Mouse (Mus musculus): ENCODE measurements at regions not wholly inside any gene's neighbourhood (a gene's known extent, or its start where the extent isn't known, plus 50 kb on each side); places are given as distances from the start of the nearest gene placed in this dataset.

DNA sequence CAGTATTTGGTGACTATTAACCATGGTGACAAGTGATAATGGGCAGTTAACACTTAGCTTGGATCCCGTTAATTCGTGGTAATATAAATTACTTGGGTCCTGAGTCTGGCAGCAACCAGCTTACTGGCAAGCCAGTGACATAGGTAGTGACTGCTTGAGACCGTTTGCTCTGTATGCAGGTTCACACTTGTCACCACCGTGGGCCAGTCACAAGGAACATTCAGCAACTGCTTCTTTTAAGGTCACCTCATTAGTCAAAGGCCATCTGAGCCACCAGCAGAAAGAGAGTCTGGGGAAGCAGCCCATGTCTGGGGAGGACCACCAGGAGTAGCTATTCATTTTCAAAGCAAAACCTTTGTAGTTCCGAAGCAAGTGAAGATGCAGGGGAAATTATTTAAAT lies 220.3 kb upstream of the Mgmt start:
- no peak overlapping the region for H3K4me3 ChIP-seq (ENCODE audit: low read length)
- no peaks in the 10 kb centered on the region for H3K36me3 ChIP-seq (ENCODE audit: insufficient read depth, low read length)
- H3K4me2 ChIP-seq (ENCODE audit: low read depth, low read length), result no peak overlapping the region
- no peak for TF ChIP-seq CTCF (IDR thresholded peaks at IDR 0.05; ENCODE audit: low read depth)
- ATAC-seq (no peak), DNase-seq (ENCODE audit: low spot score) (no peak)
- H3K27me3 ChIP-seq (ENCODE audit: insufficient read depth, low read length), result no peaks in the 10 kb centered on the region
- H3K27ac ChIP-seq, result no peak overlapping the region
- WGBS, result 58% methylated on average over 5 of the region's 5 CpGs
- no peaks in the 10 kb centered on the region for H3K9me3 ChIP-seq (ENCODE audit: low read length)
- H3K9ac ChIP-seq (replicated peaks; ENCODE audit: low read length), result no peak overlapping the region
- H3K4me1 ChIP-seq (ENCODE audit: insufficient read depth, low read length), result no peaks in the 10 kb centered on the region

DNA sequence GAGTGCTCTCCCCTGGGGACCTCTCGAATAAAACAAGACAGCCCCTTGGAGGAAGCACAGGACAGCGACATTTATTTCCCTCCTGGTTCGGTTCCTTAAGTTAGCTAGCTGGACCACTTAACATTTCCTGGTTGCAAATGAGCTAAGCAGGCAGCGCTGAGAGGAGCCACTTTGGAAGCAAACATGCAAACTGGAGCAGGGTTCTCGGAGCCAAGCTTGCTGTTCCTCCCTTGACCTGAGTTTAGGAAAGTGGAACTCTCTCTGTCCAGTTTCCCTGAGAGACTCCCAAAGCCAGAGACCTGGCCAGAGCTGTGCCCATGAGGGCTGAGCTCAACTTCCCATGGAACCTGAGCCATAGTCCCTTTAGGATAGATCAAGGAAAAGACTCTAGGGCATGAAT lies 219.4 kb upstream of the Mgmt start:
- Histone ChIP-seq H3K4me3 (ENCODE audit: low read length) (no peak overlapping the region), H3K4me2 (ENCODE audit: low read depth, low read length) (no peak overlapping the region), H3K4me1 (ENCODE audit: insufficient read depth, low read length) (no peaks in the 10 kb centered on the region), H3K9me3 (ENCODE audit: low read length) (no peaks in the 10 kb centered on the region), H3K27me3 (ENCODE audit: insufficient read depth, low read length) (no peaks in the 10 kb centered on the region), H3K27ac (no peak overlapping the region), H3K36me3 (ENCODE audit: insufficient read depth, low read length) (no peaks in the 10 kb centered on the region), H3K9ac (replicated peaks; ENCODE audit: low read length) (no peak overlapping the region)
- ATAC-seq (no peak), DNase-seq (ENCODE audit: low spot score) (no peak)
- 56% methylated on average over 5 of the region's 5 CpGs for WGBS
- TF ChIP-seq CTCF (IDR thresholded peaks at IDR 0.05; ENCODE audit: low read depth), result no peak

DNA sequence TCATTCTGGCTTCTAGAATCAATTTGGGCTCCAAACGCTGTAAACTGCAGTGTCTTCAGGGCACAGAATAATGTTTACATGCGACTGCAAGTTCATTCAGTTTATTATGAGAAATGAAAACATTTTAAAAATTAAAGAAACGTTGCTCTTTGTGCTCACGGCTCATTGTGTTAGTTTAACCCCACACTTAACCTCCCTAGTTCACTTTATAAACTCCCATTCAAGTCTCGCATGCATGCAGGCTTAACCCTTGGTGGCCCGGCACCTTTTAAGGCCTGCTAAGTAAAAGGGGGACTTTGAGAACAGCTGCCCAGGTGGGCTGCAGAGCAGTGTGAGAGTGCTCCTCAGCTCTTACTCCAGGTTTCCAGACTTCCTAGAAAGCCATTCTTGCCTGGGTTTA lies 218.3 kb upstream of the Mgmt start:
- Histone ChIP-seq H3K27ac (no peak overlapping the region), H3K4me2 (ENCODE audit: low read depth, low read length) (no peak overlapping the region), H3K4me1 (ENCODE audit: insufficient read depth, low read length) (no peaks in the 10 kb centered on the region), H3K9me3 (ENCODE audit: low read length) (no peaks in the 10 kb centered on the region), H3K9ac (replicated peaks; ENCODE audit: low read length) (no peak overlapping the region), H3K4me3 (ENCODE audit: low read length) (no peak overlapping the region), H3K27me3 (ENCODE audit: insufficient read depth, low read length) (no peaks in the 10 kb centered on the region), H3K36me3 (ENCODE audit: insufficient read depth, low read length) (no peaks in the 10 kb centered on the region)
- no peak for TF ChIP-seq CTCF (IDR thresholded peaks at IDR 0.05; ENCODE audit: low read depth)
- DNase-seq (ENCODE audit: low spot score), result no peak
- no peak for ATAC-seq
- WGBS, result 30% methylated on average over 6 of the region's 6 CpGs

DNA sequence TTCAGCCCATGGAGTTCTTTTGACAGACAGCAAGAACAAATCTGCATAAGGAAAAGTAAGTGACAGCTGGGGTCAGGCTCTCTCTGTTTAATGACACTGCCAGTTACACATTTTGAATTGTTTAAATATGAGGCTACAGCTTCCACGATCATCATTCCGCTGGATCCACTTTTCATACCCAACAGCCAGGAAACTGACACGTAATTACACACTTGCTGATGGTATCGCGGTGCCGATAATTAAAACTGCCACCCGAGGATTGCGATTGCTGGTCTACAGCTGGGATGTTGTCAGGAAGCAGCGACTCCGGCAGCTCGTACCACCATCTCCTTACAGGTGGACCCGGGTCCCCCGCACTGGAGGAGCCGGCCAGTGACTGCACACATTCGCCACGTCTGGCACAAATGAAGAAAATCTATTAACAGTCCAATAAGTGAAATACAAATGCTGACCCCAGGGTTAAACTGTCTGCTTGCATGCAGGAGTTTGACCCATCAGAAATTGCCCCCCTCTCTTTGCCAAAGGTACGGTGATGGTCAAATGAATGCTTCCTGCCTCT lies 217.3 kb upstream of the Mgmt start:
- Histone ChIP-seq H3K4me2 (ENCODE audit: low read depth, low read length) (no peak overlapping the region), H3K36me3 (ENCODE audit: insufficient read depth, low read length) (no peaks in the 10 kb centered on the region), H3K9me3 (ENCODE audit: low read length) (no peaks in the 10 kb centered on the region), H3K27me3 (ENCODE audit: insufficient read depth, low read length) (no peaks in the 10 kb centered on the region), H3K27ac (no peak overlapping the region), H3K4me3 (ENCODE audit: low read length) (no peak overlapping the region), H3K9ac (replicated peaks; ENCODE audit: low read length) (no peak overlapping the region), H3K4me1 (ENCODE audit: insufficient read depth, low read length) (no peaks in the 10 kb centered on the region)
- DNase-seq (ENCODE audit: low spot score), result peak; percentile 28
- WGBS, result 46% methylated on average over 17 of the region's 17 CpGs
- no peak for TF ChIP-seq CTCF (IDR thresholded peaks at IDR 0.05; ENCODE audit: low read depth)
- ATAC-seq, result no peak

DNA sequence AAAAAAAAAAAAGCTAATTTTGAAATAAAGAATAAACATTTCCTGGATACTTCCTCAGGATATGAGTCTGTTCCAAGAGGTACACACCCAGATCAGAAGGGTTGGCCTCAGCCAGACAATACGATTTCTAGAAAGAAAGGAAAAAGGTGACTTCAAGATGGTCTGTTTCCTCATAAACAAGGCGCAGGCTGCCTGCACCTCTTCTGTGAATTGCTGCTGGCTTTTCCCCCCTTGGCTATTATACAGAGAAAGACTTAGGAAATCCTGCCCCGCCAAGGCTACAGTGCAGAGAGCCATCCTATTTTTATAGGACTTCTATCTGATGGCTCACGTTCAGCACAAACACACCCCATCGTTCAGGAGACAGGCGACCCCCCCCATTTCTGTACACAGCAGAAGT lies 204.8 kb upstream of the Mgmt start:
- Histone ChIP-seq H3K4me1 (ENCODE audit: insufficient read depth, low read length) (no peaks in the 10 kb centered on the region), H3K27ac (no peak overlapping the region), H3K4me3 (ENCODE audit: low read length) (no peak overlapping the region), H3K27me3 (ENCODE audit: insufficient read depth, low read length) (no peaks in the 10 kb centered on the region), H3K4me2 (ENCODE audit: low read depth, low read length) (peak overlapping the region; percentile 42), H3K9me3 (ENCODE audit: low read length) (no peaks in the 10 kb centered on the region), H3K9ac (replicated peaks; ENCODE audit: low read length) (no peak overlapping the region), H3K36me3 (ENCODE audit: insufficient read depth, low read length) (no peaks in the 10 kb centered on the region)
- WGBS, result 45% methylated on average over 6 of the region's 6 CpGs
- no peak for TF ChIP-seq CTCF (IDR thresholded peaks at IDR 0.05; ENCODE audit: low read depth)
- ATAC-seq, result no peak
- no peak for DNase-seq (ENCODE audit: low spot score)

DNA sequence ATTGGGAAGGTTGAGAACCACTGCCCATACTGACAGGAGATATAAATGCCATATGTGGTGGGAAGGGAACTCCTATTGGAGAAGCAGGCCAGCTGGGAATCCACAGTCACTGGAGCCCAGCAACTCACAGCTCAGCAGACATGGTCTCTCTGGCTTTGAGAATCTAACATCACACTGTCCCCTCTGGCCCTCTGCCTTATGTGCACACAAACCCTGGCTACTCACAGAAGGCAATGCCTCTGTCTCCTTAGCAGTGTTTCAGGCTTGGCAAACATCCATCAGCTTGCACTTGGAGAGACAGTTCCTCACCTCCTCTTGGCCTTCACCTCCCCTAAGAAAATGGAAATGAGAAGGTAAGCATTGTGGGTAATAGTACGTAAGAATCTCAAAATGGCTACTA lies 188.2 kb upstream of the Mgmt start:
- no peaks in the 10 kb centered on the region for H3K4me1 ChIP-seq (ENCODE audit: insufficient read depth, low read length)
- DNase-seq (ENCODE audit: low spot score) (no peak), ATAC-seq (no peak)
- no peak for TF ChIP-seq CTCF (IDR thresholded peaks at IDR 0.05; ENCODE audit: low read depth)
- no peaks in the 10 kb centered on the region for H3K36me3 ChIP-seq (ENCODE audit: insufficient read depth, low read length)
- no peak overlapping the region for H3K9ac ChIP-seq (replicated peaks; ENCODE audit: low read length)
- no peak overlapping the region for H3K4me2 ChIP-seq (ENCODE audit: low read depth, low read length)
- no peaks in the 10 kb centered on the region for H3K27me3 ChIP-seq (ENCODE audit: insufficient read depth, low read length)
- H3K27ac ChIP-seq, result no peak overlapping the region
- no peaks in the 10 kb centered on the region for H3K9me3 ChIP-seq (ENCODE audit: low read length)
- no peak overlapping the region for H3K4me3 ChIP-seq (ENCODE audit: low read length)
- 78% methylated on average over 1 of the region's 1 CpGs for WGBS

DNA sequence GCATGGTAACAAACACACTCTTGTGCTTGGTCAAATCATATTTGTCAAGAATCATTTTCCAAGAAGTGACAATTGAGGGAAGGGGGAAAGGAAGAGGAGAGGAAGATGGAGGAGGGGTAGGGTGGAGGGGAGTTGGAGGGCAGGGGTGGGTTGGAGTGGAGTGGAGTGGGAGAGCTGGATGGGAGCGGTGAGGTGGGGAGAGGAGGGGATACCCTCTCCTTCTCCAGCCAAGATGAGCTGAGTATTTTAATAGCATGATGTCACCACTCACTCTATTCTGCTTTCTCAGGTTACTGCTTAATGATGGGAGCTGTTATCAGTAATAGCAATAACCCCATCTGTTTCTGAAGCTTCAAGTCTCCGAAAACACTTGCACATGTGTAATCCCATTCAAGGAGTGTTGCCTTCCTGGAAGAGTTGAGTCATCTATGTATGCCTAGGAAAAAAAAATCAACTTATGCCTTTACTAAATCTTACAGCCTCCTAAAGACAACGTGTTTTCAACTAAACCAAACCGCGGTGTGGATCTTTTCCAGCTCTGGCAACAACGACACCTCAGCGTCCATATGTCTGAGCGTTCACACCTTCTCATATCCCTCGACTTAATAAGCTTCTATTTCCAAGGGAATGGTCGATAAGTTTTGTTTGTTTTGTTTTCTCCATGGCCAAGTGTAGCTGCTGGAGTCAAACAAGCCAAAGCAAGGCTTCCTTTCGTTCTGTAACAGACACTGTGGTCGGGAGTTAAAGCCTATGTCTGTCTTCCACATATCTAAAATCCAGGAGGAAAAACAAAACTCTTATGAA lies 187.0 kb upstream of the Mgmt start:
- no peak for TF ChIP-seq CTCF (IDR thresholded peaks at IDR 0.05; ENCODE audit: low read depth)
- Histone ChIP-seq H3K4me1 (ENCODE audit: insufficient read depth, low read length) (no peaks in the 10 kb centered on the region), H3K9ac (replicated peaks; ENCODE audit: low read length) (no peak overlapping the region), H3K27me3 (ENCODE audit: insufficient read depth, low read length) (no peaks in the 10 kb centered on the region), H3K36me3 (ENCODE audit: insufficient read depth, low read length) (no peaks in the 10 kb centered on the region), H3K9me3 (ENCODE audit: low read length) (no peaks in the 10 kb centered on the region), H3K27ac (no peak overlapping the region), H3K4me2 (ENCODE audit: low read depth, low read length) (no peak overlapping the region), H3K4me3 (ENCODE audit: low read length) (no peak overlapping the region)
- ATAC-seq, result no peak
- no peak for DNase-seq (ENCODE audit: low spot score)
- whole genome bisulfite sequencing, result 83% methylated on average over 12 of the region's 12 CpGs

All from hindbrain, postnatal 0 days (tissue).